Mouse (Mus musculus): ENCODE results near the gene Tmcc3.

Gene Tmcc3

DNA sequence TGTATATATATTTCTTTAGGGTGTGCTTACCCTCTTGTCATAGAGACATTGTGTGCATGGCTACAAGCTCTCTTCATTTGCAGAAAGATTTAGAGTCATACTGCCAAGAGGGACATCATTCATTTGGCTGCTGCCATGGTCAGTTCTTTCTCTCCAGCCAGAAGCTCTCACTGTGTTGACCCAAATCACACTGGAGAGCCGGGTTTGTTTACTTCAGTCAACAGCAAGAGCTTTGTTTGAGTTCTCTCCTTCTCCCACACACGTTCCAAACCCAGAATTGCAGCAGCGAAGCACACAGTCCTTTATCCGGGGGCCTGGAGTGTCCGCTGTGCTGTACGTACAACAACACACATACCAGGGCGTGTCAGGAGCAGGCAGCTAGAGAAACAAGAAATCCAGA lies 154.6 kb downstream of the Tmcc3 start:
- no peak for DNase-seq (ENCODE audit: low spot score in 2 of 2)

- DNase-seq (ENCODE audit: low spot score in 2 of 2) = no peak
These were observed 159.7 kb downstream of the Tmcc3 start for GRCm38 (mm10) chr10:94471487-94471886.

GRCm38 (mm10) chr10:94473501-94473900 lies 161.8 kb downstream of the Tmcc3 start:
- no peak for DNase-seq (ENCODE audit: low spot score in 2 of 2)

DNA sequence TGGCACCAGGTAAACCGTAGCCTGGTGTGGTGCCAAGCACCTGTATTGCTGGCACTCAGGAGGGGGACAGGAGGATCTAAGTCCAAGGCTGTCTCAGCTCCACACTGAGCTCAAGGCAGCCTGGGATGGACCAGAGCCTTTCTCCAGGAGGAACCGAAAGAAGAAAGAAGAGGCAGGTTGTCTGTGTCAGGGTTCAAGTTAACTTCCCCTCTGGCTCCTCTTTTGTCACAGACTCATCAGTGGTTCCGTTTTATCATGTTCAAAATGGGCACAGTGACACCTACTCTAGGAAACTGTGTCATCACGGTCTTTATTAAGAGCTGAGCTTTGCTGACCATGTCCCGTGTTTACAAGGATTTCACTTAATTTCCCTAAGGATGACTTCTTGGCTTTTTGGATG lies 162.4 kb downstream of the Tmcc3 start:
- no peak for DNase-seq (ENCODE audit: low spot score in 2 of 2)

DNA sequence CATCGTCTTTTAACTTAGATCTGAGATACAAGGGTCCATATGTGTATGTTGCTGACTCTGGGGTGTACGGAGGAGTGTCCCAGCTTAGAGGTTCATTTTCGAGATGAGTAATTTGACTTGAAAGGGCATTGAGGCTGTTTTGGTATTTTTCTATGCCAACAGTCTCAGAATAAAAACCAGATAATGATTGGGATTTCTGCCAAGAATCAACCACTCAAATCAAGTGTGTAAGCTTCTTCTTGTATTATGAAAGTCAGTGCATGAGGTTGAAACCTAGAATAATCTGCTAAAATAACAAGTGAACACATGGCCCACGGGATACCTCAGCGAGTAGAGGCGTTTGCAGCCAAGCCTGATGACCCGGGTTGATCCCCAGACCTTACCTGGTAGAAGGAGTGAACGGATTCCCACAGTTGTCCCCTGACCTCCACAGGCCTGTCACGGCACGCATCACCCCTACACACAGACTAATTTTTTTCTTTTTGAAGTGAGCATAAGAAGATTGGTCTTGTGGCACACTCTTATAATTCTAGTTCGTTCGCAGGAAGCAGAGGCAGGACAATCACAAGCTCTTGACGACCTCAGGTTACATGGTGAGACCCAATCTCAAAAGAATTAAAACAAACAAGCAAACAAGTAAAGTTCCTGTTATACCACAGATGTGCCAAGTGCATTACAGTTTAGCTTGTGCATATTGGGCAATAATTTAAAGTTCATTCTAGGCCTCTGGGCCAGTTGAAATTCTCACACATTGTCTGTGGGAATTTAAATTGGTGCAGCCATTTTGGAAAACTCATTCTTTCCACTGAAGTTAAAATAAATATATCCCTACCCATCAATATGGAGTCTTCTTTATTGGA lies 165.8 kb downstream of the Tmcc3 start:
- no peak for DNase-seq (ENCODE audit: low spot score in 2 of 2)

GRCm38 (mm10) chr10:94479646-94480045 lies 167.9 kb downstream of the Tmcc3 start:
- no peak for DNase-seq (ENCODE audit: low spot score in 2 of 2)

GRCm38 (mm10) chr10:94480380-94481101 lies 168.8 kb downstream of the Tmcc3 start:
- no peak for DNase-seq (ENCODE audit: low spot score in 2 of 2)

DNA sequence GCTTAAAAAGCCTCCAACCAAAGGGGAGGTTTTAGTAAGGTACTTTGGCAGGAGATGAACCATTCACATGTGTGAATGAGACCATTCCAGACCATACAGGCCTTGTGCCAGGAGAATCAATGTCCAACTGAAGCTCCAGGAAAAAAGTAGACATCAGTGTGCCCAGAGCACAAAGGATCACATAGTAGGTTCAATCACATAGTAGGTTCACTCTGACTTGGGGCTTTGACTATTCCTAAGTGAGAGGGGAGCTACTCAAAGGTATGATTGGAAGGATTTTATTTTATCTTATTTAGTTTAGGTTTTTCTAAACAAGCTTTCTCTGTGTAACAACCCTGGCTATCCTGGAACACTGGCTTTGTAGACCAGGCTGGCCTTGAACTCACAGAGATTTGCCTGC lies 169.9 kb downstream of the Tmcc3 start:
- DNase-seq (ENCODE audit: low spot score in 2 of 2) = no peak

DNA sequence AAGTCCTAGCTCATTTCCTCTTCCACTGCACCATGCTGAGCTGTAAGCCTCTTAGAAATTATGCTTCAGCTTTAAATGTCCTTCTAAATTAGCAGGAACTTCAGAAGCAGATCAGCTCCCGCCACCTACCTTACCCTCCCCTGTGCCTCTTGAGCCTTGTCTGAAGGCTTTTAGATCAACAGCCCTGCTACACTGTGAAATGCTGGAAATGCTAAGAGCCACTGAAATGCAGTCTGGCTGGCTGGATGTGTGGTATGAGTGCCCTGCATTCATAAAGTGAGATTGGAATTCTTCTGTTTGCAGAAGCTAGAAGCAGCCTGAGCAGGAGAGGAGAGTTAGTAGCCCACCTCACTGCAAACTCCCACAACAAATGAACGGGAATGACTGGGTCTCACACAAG lies 174.4 kb downstream of the Tmcc3 start:
- no peak for DNase-seq (ENCODE audit: low spot score in 2 of 2)

GRCm38 (mm10) chr10:94489509-94489908 lies 177.8 kb downstream of the Tmcc3 start:
- DNase-seq (ENCODE audit: low spot score in 2 of 2) = no peak

- no peak for DNase-seq (ENCODE audit: low spot score in 2 of 2)
These were observed 179.3 kb downstream of the Tmcc3 start for GRCm38 (mm10) chr10:94491006-94491405.

DNA sequence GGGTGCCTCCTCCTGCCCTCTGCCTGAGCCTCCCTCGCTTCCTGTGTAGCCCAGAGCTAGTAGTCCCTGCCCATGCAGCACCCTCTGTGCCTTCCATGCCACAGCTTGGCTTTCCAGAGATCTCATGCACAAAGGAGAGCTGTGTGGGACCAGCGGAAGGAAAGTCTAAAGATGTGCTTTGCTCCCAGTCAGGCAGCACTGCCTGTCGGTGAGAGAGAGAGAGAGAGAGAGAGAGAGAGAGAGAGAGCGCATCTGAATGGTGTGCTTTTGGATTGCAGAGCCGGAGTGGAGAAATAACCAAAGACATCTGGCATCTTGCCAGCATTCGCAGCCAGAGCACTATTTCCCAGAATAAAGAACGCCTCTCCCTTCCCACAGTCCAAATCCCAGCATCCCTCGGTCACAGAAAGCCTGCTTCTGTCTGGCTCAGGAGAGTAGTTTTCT lies 182.7 kb downstream of the Tmcc3 start:
- peak; percentile 36 to 55 for DNase-seq (ENCODE audit: low spot score in 2 of 2)

- DNase-seq (ENCODE audit: low spot score in 2 of 2) = no peak
These were observed 183.9 kb downstream of the Tmcc3 start for GRCm38 (mm10) chr10:94495496-94496235.

GRCm38 (mm10) chr10:94496826-94497440 lies 185.2 kb downstream of the Tmcc3 start:
- DNase-seq (ENCODE audit: low spot score in 2 of 2) = no peak

DNA sequence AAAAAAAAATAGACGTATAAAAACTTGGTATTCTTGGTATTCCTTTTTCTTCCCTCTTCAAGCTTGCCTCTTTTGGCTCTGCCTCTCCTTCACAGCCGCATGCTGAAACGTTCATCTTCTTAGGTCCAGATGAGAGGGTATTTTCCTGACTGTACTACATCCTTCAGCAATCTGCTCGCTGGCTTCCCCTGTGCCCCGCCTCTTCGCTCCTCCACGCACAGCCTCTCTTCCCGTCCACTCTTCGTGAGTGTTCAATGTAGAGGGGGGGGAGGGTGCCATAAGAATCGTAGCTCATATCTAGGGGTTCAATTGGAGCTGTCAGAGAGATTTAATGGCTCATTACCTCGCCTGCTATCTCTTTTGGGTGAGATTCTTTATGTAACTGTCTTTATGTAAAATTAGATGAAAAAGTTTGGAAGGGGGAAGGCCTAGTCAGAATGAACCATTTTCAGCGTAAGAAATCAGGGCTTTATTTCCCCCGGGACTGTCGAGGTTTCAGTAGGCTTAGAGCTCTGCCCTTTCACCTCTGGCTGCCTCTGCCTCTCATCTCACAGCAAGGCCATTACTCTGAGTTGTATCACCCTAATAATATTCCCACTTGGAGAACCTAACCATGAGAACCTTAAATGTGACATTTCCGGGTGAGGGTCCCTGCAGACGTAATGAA lies 188.6 kb downstream of the Tmcc3 start:
- DNase-seq (ENCODE audit: low spot score in 2 of 2) = no peak

GRCm38 (mm10) chr10:94500877-94501273 lies 189.1 kb downstream of the Tmcc3 start:
- DNase-seq (ENCODE audit: low spot score in 2 of 2) = no peak

GRCm38 (mm10) chr10:94501796-94502195 lies 190.0 kb downstream of the Tmcc3 start:
- no peak for DNase-seq (ENCODE audit: low spot score in 2 of 2)

DNA sequence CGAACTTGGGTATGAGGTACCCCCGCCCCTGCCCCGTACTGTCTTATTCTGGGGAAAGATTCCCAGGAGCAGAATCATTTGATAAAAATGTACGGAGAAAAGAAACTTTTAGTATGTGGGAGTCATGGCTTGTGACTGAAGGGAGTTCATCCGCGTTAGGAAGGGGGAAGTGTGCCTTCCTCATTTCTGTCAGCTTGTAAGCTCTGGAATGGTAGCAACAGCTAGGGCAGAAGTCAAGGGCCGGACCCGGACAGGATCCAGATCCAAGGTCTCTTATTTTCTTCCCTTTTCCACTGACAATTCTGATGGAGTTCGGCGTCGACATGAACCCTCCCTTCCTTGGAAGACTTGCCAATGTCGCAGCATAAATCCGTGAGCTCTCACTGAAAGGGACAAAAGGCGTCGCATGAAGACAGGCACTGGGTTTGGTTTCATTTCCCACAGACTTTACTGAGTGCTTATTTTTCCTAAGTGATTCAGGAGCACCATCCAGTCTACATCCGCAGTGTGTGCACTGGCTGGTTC lies 193.6 kb downstream of the Tmcc3 start:
- DNase-seq (ENCODE audit: low spot score in 2 of 2) = no peak

DNA sequence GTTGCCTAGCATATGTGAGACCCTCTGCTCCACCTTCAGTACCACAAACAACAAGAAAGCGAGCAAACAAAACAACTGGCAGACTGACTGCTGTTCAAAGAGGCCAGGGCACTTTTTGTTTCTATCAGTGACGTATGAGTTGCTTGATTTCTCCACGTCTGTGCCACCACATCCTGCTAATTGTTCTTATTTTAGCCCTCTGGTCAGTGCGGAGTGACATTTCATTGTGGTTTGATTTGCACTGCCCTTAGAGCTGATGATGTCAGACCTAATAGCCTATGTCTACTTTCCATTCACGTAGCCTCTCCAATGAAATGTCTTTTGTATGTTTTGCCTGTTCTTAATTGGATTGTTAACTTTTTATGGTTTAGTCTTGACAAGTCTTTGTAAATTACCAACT lies 197.1 kb downstream of the Tmcc3 start:
- DNase-seq (ENCODE audit: low spot score in 2 of 2) = no peak

DNA sequence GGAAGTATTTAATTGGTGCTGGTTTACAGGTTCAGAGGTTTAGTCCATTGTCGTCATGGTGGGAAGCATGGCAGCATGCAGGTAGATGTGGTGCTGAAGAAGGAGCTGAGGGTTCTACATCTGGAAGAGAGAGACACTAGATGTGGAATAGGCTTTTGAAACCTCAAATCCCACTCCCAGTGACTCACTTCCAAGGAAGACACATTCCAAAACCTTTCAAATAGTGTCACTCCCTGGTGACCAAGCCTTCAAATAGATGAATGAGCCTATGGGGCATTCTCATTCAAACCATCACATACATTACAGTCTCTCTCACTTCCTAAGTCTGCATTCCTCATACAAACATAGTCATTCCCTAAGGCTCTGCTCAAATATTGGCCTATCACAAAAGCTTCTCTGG lies 201.0 kb downstream of the Tmcc3 start:
- no peak for DNase-seq (ENCODE audit: low spot score in 2 of 2)

DNA sequence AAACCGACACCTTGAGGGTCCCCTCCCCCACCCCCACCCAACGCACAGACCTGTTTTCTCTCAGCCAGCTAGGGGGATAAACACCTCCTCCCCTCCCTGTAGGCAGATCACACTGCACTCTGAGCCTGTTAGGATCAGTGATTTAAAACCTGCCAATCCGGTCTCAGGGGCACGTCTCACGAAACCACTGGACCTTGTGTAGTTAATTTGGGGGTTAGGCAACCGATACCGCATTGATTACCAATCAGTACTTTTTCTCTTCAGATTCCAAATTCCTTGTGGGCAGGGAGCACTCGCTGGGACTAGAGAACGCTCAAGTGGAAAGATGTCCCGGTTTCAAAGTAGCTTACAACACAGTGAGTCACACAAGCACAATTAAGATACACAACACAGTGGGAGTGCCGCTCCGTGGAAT lies 202.3 kb downstream of the Tmcc3 start:
- no peak for DNase-seq (ENCODE audit: low spot score in 2 of 2)
